Mouse (Mus musculus): ENCODE results near the gene Sys1.

DNA sequence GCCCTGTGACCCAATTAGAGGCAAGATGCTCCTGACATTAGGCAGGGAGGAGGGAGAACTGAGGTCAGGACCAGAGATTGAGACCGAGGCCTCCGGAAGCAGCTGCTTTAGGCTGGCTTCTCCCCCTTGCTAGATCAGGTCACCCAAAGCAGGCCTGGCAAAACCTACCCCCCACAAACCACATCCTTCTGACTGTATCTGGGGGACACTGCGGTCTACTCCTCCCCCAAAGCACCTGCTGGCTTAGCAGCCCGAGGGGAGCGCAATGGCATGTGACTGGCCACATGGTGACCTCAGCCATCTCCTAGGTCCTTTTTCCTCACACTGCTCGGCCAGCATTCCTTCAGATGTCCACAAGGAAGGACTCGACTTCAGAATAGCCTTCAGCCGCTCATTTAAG is 15.6 kb upstream of the Sys1 start:
- TF ChIP-seq CTCF (IDR thresholded peaks at IDR 0.05; ENCODE audit: borderline replicate concordance, insufficient read depth, low read depth, low read length) (no peak), POLR2A (IDR thresholded peaks at IDR 0.05; ENCODE audit: borderline replicate concordance, insufficient read depth, low read length) (no peak)

Data from cerebellum, adult 2 months (tissue).